Mouse (Mus musculus): ENCODE data around the gene Irx2. TPM values are rescaled to one million over a fixed set of nuclear protein-coding genes. Genes with fewer than 3 reads are reported as not detected.

Gene Irx2
- polyA plus RNA-seq (2012; fragmentation: generic; extraction: Trizol), result 4.4 TPM

GRCm38 (mm10) chr13:72628462-72628916, at the start of gene Irx2:
Gene Irx2, plus strand, starts transcription at chr13:72628820.
- TF ChIP-seq CEBPB (IDR thresholded peaks at IDR 0.05; ENCODE audit: insufficient read depth, poor library complexity, severe bottlenecking) (no peak), MYOD1 (IDR thresholded peaks at IDR 0.05; ENCODE audit: control insufficient read depth in 1 of 3, insufficient read length in 2 of 3, low read depth in 2 of 3) (peak in 1 of 3 experiments; percentile 18), SRF (IDR thresholded peaks at IDR 0.05; ENCODE audit: control insufficient read depth, insufficient read length, low read depth) (no peak), TCF12 (IDR thresholded peaks at IDR 0.05; ENCODE audit: insufficient read depth, poor library complexity, severe bottlenecking) (no peak), POLR2AphosphoS2 (IDR thresholded peaks at IDR 0.05; ENCODE audit: insufficient read length, low read depth) (peak; percentile 76), MYOG (IDR thresholded peaks at IDR 0.05; ENCODE audit: control insufficient read depth in 1 of 3, insufficient read depth in 1 of 3, insufficient read length in 2 of 3, low read depth in 2 of 3) (peak in 1 of 3 experiments; percentile 29), E2F4 (IDR thresholded peaks at IDR 0.05; ENCODE audit: insufficient read depth) (no peak), TCF3 (IDR thresholded peaks at IDR 0.05; ENCODE audit: insufficient read length, low read depth) (no peak), MAX (IDR thresholded peaks at IDR 0.05; ENCODE audit: low read depth) (no peak), REST (IDR thresholded peaks at IDR 0.05; ENCODE audit: insufficient read depth, insufficient read length) (no peak), USF1 (IDR thresholded peaks at IDR 0.05; ENCODE audit: low read depth) (no peak), POLR2A (IDR thresholded peaks at IDR 0.05; ENCODE audit: insufficient read length, low read depth) (peak; percentile 75)

GRCm38 (mm10) chr13:72581276-72581675, 47.3 kb upstream of the Irx2 start:
- no peaks in the 10 kb centered on the region for H3K36me3 ChIP-seq (ENCODE audit: control insufficient read depth, insufficient read depth)
- H3K4me2 ChIP-seq (ENCODE audit: low read depth), result no peak overlapping the region
- no peak overlapping the region for H3K4me3 ChIP-seq
- H3K27me3 ChIP-seq (ENCODE audit: control insufficient read depth, insufficient read depth, insufficient read length), result no peaks in the 10 kb centered on the region
- H3ac ChIP-seq (ENCODE audit: control insufficient read depth, insufficient read length), result no peak overlapping the region
- TF ChIP-seq TCF12 (IDR thresholded peaks at IDR 0.05; ENCODE audit: insufficient read depth, poor library complexity, severe bottlenecking) (no peak), TCF3 (IDR thresholded peaks at IDR 0.05; ENCODE audit: insufficient read length, low read depth) (no peak), USF1 (IDR thresholded peaks at IDR 0.05; ENCODE audit: low read depth) (no peak), MAX (IDR thresholded peaks at IDR 0.05; ENCODE audit: low read depth) (no peak)
- no peaks in the 10 kb centered on the region for H3K79me2 ChIP-seq (ENCODE audit: control insufficient read depth, insufficient read depth)

More at GRCm38 (mm10) chr13:72628462-72628916, at the start of gene Irx2:
- peak within 1 kb of the TSS; percentile 84 for H3K4me2 ChIP-seq (ENCODE audit: low read depth)
- no peaks in the 10 kb centered on the region for H3K27me3 ChIP-seq (ENCODE audit: control insufficient read depth, insufficient read depth, insufficient read length)
- peak within 1 kb of the TSS; percentile 42 for H3K4me3 ChIP-seq
- H3ac ChIP-seq (ENCODE audit: control insufficient read depth, insufficient read length), result peak within 1 kb of the TSS; percentile 65
- H3K36me3 ChIP-seq (ENCODE audit: control insufficient read depth, insufficient read depth), result peaks cover 9% of the 10 kb centered on the region
- peaks cover 9% of the 10 kb centered on the region for H3K79me2 ChIP-seq (ENCODE audit: control insufficient read depth, insufficient read depth)

- Histone ChIP-seq H3K4me3 (no peak overlapping the region), H3K36me3 (ENCODE audit: control insufficient read depth, insufficient read depth) (no peaks in the 10 kb centered on the region), H3K4me2 (ENCODE audit: low read depth) (no peak overlapping the region), H3ac (ENCODE audit: control insufficient read depth, insufficient read length) (no peak overlapping the region), H3K79me2 (ENCODE audit: control insufficient read depth, insufficient read depth) (no peaks in the 10 kb centered on the region), H3K27me3 (ENCODE audit: control insufficient read depth, insufficient read depth, insufficient read length) (peaks cover 7% of the 10 kb centered on the region)
- TF ChIP-seq MAX (IDR thresholded peaks at IDR 0.05; ENCODE audit: low read depth), result no peak
- TF ChIP-seq SRF (IDR thresholded peaks at IDR 0.05; ENCODE audit: control insufficient read depth, insufficient read length, low read depth), result no peak
Observed at GRCm38 (mm10) chr13:72592526-72592925, 36.1 kb upstream of the Irx2 start.

GRCm38 (mm10) chr13:72593310-72593709, 35.3 kb upstream of the Irx2 start:
- TF ChIP-seq MAX (IDR thresholded peaks at IDR 0.05; ENCODE audit: low read depth) (no peak), POLR2A (IDR thresholded peaks at IDR 0.05; ENCODE audit: insufficient read length, low read depth) (no peak), USF1 (IDR thresholded peaks at IDR 0.05; ENCODE audit: low read depth) (no peak), TCF3 (IDR thresholded peaks at IDR 0.05; ENCODE audit: insufficient read length, low read depth) (no peak)
- Histone ChIP-seq H3K79me2 (ENCODE audit: control insufficient read depth, insufficient read depth) (no peaks in the 10 kb centered on the region), H3K36me3 (ENCODE audit: control insufficient read depth, insufficient read depth) (no peaks in the 10 kb centered on the region), H3ac (ENCODE audit: control insufficient read depth, insufficient read length) (no peak overlapping the region), H3K4me2 (ENCODE audit: low read depth) (no peak overlapping the region), H3K27me3 (ENCODE audit: control insufficient read depth, insufficient read depth, insufficient read length) (peaks cover 13% of the 10 kb centered on the region), H3K4me3 (no peak overlapping the region)

- Histone ChIP-seq H3K79me2 (ENCODE audit: control insufficient read depth, insufficient read depth) (no peaks in the 10 kb centered on the region), H3ac (ENCODE audit: control insufficient read depth, insufficient read length) (no peak overlapping the region), H3K27me3 (ENCODE audit: control insufficient read depth, insufficient read depth, insufficient read length) (peaks cover 13% of the 10 kb centered on the region), H3K4me3 (no peak overlapping the region), H3K4me2 (ENCODE audit: low read depth) (no peak overlapping the region), H3K36me3 (ENCODE audit: control insufficient read depth, insufficient read depth) (no peaks in the 10 kb centered on the region)
- TF ChIP-seq MYOG (IDR thresholded peaks at IDR 0.05; ENCODE audit: control insufficient read depth in 1 of 3, insufficient read depth in 1 of 3, insufficient read length in 2 of 3, low read depth in 2 of 3), result no peak
- TF ChIP-seq REST (IDR thresholded peaks at IDR 0.05; ENCODE audit: insufficient read depth, insufficient read length), result no peak
- no peak for TF ChIP-seq MAX (IDR thresholded peaks at IDR 0.05; ENCODE audit: low read depth)
- no peak for TF ChIP-seq E2F4 (IDR thresholded peaks at IDR 0.05; ENCODE audit: insufficient read depth)
- no peak for TF ChIP-seq CEBPB (IDR thresholded peaks at IDR 0.05; ENCODE audit: insufficient read depth, poor library complexity, severe bottlenecking)
- no peak for TF ChIP-seq TCF12 (IDR thresholded peaks at IDR 0.05; ENCODE audit: insufficient read depth, poor library complexity, severe bottlenecking)
- TF ChIP-seq MYOD1 (IDR thresholded peaks at IDR 0.05; ENCODE audit: control insufficient read depth in 1 of 3, insufficient read length in 2 of 3, low read depth in 2 of 3), result no peak
- TF ChIP-seq USF1 (IDR thresholded peaks at IDR 0.05; ENCODE audit: low read depth), result no peak
- TF ChIP-seq POLR2A (IDR thresholded peaks at IDR 0.05; ENCODE audit: insufficient read length, low read depth), result no peak
- TF ChIP-seq POLR2AphosphoS2 (IDR thresholded peaks at IDR 0.05; ENCODE audit: insufficient read length, low read depth), result no peak
- TF ChIP-seq TCF3 (IDR thresholded peaks at IDR 0.05; ENCODE audit: insufficient read length, low read depth), result no peak
- TF ChIP-seq SRF (IDR thresholded peaks at IDR 0.05; ENCODE audit: control insufficient read depth, insufficient read length, low read depth), result no peak
Observed at GRCm38 (mm10) chr13:72593710-72594111, 34.9 kb upstream of the Irx2 start.
